Mouse (Mus musculus) G1E (cell line): ENCODE measurements around the gene Arhgap30.

Source experiments
- CTCF ChIP-seq: IDR thresholded peaks from 2 replicates; pipeline ENCODE4 v1.5.1; 2012; ENCODE audit warnings: low read depth, low read length, inconsistent platforms, mixed read lengths
- GATA1 ChIP-seq: IDR thresholded peaks from 2 replicates; pipeline ENCODE4 v1.6.1; 2012; ENCODE audit warnings: borderline replicate concordance, low read length, inconsistent platforms, mixed read lengths
- GATA2 ChIP-seq: IDR thresholded peaks from 2 replicates; pipeline ENCODE4 v1.6.1; 2012; ENCODE audit warnings: low read depth, low read length, inconsistent platforms, borderline replicate concordance
- POLR2AphosphoS5 ChIP-seq: IDR thresholded peaks from 2 replicates; pipeline ENCODE4 v1.6.1; 2012; ENCODE audit warnings: low read depth, low read length, inconsistent platforms; ENCODE audit not compliant: insufficient replicate concordance
- TAL1 ChIP-seq: conservative IDR thresholded peaks from 2 replicates; pipeline ENCODE4 v1.6.1; 2012; ENCODE audit warnings: low read depth, low read length, inconsistent platforms, mixed read lengths

- TF ChIP-seq GATA2 (no peak), TAL1 (no peak), CTCF (peak; percentile 25; the same call in 1 of the 2 replicates), GATA1 (no peak), POLR2AphosphoS5 (no peak)
Measured at GRCm38 (mm10) chr1:171358421-171358820, 30.3 kb upstream of the Arhgap30 start.
